Mouse (Mus musculus): ENCODE results near the gene Uap1l1. TPM values are rescaled to one million over a fixed set of nuclear protein-coding genes. Genes with fewer than 3 reads are reported as not detected.

The Uap1l1 gene
- polyA plus RNA-seq, 1 experiment from 2014 or later = 2.2 TPM

Other genes with a start within 250 kb of the Uap1l1 start
- gene Nrarp, start 184.9 kb downstream of the Uap1l1 start, polyA plus RNA-seq (2015; fragmentation: Nextera tagmentation; extraction: Ambion mirVana) = 29.2 and 30.8 TPM in 2 replicates
- 0.66 and 0.78 TPM in 2 replicates for gene Tor4a, start 168.8 kb downstream of the Uap1l1 start, polyA plus RNA-seq (2015; fragmentation: Nextera tagmentation; extraction: Ambion mirVana)
- 95.4 and 104 TPM in 2 replicates for gene Nelfb, start 154.2 kb downstream of the Uap1l1 start, polyA plus RNA-seq (2015; fragmentation: Nextera tagmentation; extraction: Ambion mirVana)
- gene Stpg3, start 151.0 kb downstream of the Uap1l1 start, polyA plus RNA-seq (2015; fragmentation: Nextera tagmentation; extraction: Ambion mirVana) = not detected in 2 replicates
- gene Fam166a, start 146.9 kb downstream of the Uap1l1 start, polyA plus RNA-seq (2015; fragmentation: Nextera tagmentation; extraction: Ambion mirVana) = 0.21 TPM in 1 of 2 replicates, not detected in the other
- 448 and 518 TPM in 2 replicates for gene Tubb4b, start 141.0 kb downstream of the Uap1l1 start, polyA plus RNA-seq (2015; fragmentation: Nextera tagmentation; extraction: Ambion mirVana)
- gene Slc34a3, start 131.3 kb downstream of the Uap1l1 start, polyA plus RNA-seq (2015; fragmentation: Nextera tagmentation; extraction: Ambion mirVana) = not detected in 2 replicates
- not detected in 2 replicates for gene Rnf224, start 128.9 kb downstream of the Uap1l1 start, polyA plus RNA-seq (2015; fragmentation: Nextera tagmentation; extraction: Ambion mirVana)
- gene Rnf208, start 123.4 kb downstream of the Uap1l1 start, polyA plus RNA-seq (2015; fragmentation: Nextera tagmentation; extraction: Ambion mirVana) = 43.1 and 43.2 TPM in 2 replicates
- 0.29 TPM in 1 of 2 replicates, not detected in the other for gene Cysrt1, start 123.2 kb downstream of the Uap1l1 start, polyA plus RNA-seq (2015; fragmentation: Nextera tagmentation; extraction: Ambion mirVana)
- gene AL732309.1, start 118.8 kb downstream of the Uap1l1 start, polyA plus RNA-seq (2015; fragmentation: Nextera tagmentation; extraction: Ambion mirVana) = 4.4 and 7.1 TPM in 2 replicates
- gene Tmem203, start 110.2 kb downstream of the Uap1l1 start, polyA plus RNA-seq (2015; fragmentation: Nextera tagmentation; extraction: Ambion mirVana) = 19.4 and 20.3 TPM in 2 replicates
- gene Tprn, start 103.1 kb downstream of the Uap1l1 start, polyA plus RNA-seq (2015; fragmentation: Nextera tagmentation; extraction: Ambion mirVana) = 9.7 and 10.8 TPM in 2 replicates
- 233 and 245 TPM in 2 replicates for gene Ssna1, start 93.2 kb downstream of the Uap1l1 start, polyA plus RNA-seq (2015; fragmentation: Nextera tagmentation; extraction: Ambion mirVana)
- 126 and 148 TPM in 2 replicates for gene Anapc2, start 93.2 kb downstream of the Uap1l1 start, polyA plus RNA-seq (2015; fragmentation: Nextera tagmentation; extraction: Ambion mirVana)
- not detected in 2 replicates for gene Tmem210, start 77.5 kb downstream of the Uap1l1 start, polyA plus RNA-seq (2015; fragmentation: Nextera tagmentation; extraction: Ambion mirVana)
- gene Lrrc26, start 75.8 kb downstream of the Uap1l1 start, polyA plus RNA-seq (2015; fragmentation: Nextera tagmentation; extraction: Ambion mirVana) = 0.14 TPM in 1 of 2 replicates, not detected in the other
- 5.6 and 7.9 TPM in 2 replicates for gene Grin1, start 46.5 kb downstream of the Uap1l1 start, polyA plus RNA-seq (2015; fragmentation: Nextera tagmentation; extraction: Ambion mirVana)
- gene Man1b1, start 33.3 kb downstream of the Uap1l1 start, polyA plus RNA-seq (2015; fragmentation: Nextera tagmentation; extraction: Ambion mirVana) = 59.2 and 63.2 TPM in 2 replicates
- 22.8 and 23.3 TPM in 2 replicates for gene Dpp7, start 9.3 kb downstream of the Uap1l1 start, polyA plus RNA-seq (2015; fragmentation: Nextera tagmentation; extraction: Ambion mirVana)
- gene Sapcd2, start 6.6 kb upstream of the Uap1l1 start, polyA plus RNA-seq (2015; fragmentation: Nextera tagmentation; extraction: Ambion mirVana) = 49.4 and 62.3 TPM in 2 replicates
- gene Entpd2, start 30.2 kb upstream of the Uap1l1 start, polyA plus RNA-seq (2015; fragmentation: Nextera tagmentation; extraction: Ambion mirVana) = 0.68 and 0.98 TPM in 2 replicates
- 287 and 315 TPM in 2 replicates for gene Npdc1, start 33.7 kb upstream of the Uap1l1 start, polyA plus RNA-seq (2015; fragmentation: Nextera tagmentation; extraction: Ambion mirVana)
- gene Fut7, start 57.6 kb upstream of the Uap1l1 start, polyA plus RNA-seq (2015; fragmentation: Nextera tagmentation; extraction: Ambion mirVana) = 0.08 TPM in 1 of 2 replicates, not detected in the other
- gene Abca2, start 63.0 kb upstream of the Uap1l1 start, polyA plus RNA-seq (2015; fragmentation: Nextera tagmentation; extraction: Ambion mirVana) = 5.7 and 8.2 TPM in 2 replicates
- gene Clic3, start 91.2 kb upstream of the Uap1l1 start, polyA plus RNA-seq (2015; fragmentation: Nextera tagmentation; extraction: Ambion mirVana) = 2.4 and 3.2 TPM in 2 replicates
- 62.0 and 65.9 TPM in 2 replicates for gene Paxx, start 95.4 kb upstream of the Uap1l1 start, polyA plus RNA-seq (2015; fragmentation: Nextera tagmentation; extraction: Ambion mirVana)
- gene Ptgds, start 104.4 kb upstream of the Uap1l1 start, polyA plus RNA-seq (2015; fragmentation: Nextera tagmentation; extraction: Ambion mirVana) = 7.6 and 9.7 TPM in 2 replicates
- not detected in 2 replicates for gene Lcn12, start 128.2 kb upstream of the Uap1l1 start, polyA plus RNA-seq (2015; fragmentation: Nextera tagmentation; extraction: Ambion mirVana)
- 97.9 and 103 TPM in 2 replicates for gene Fbxw5, start 135.1 kb upstream of the Uap1l1 start, polyA plus RNA-seq (2015; fragmentation: Nextera tagmentation; extraction: Ambion mirVana)
- gene C8g, start 136.0 kb upstream of the Uap1l1 start, polyA plus RNA-seq (2015; fragmentation: Nextera tagmentation; extraction: Ambion mirVana) = 4.2 and 5.2 TPM in 2 replicates
- gene Traf2, start 181.3 kb upstream of the Uap1l1 start, polyA plus RNA-seq (2015; fragmentation: Nextera tagmentation; extraction: Ambion mirVana) = 30.9 and 33.3 TPM in 2 replicates
- 383 and 401 TPM in 2 replicates for gene Edf1, start 192.2 kb upstream of the Uap1l1 start, polyA plus RNA-seq (2015; fragmentation: Nextera tagmentation; extraction: Ambion mirVana)
- 3.1 and 4.2 TPM in 2 replicates for gene Mamdc4, start 209.2 kb upstream of the Uap1l1 start, polyA plus RNA-seq (2015; fragmentation: Nextera tagmentation; extraction: Ambion mirVana)
- 179 and 189 TPM in 2 replicates for gene Phpt1, start 209.5 kb upstream of the Uap1l1 start, polyA plus RNA-seq (2015; fragmentation: Nextera tagmentation; extraction: Ambion mirVana)
- gene Ajm1, start 216.1 kb upstream of the Uap1l1 start, polyA plus RNA-seq (2015; fragmentation: Nextera tagmentation; extraction: Ambion mirVana) = 2.2 and 3.4 TPM in 2 replicates
- 71.7 and 72.5 TPM in 2 replicates for gene Rabl6, start 242.8 kb upstream of the Uap1l1 start, polyA plus RNA-seq (2015; fragmentation: Nextera tagmentation; extraction: Ambion mirVana)